Mouse (Mus musculus) right cerebral cortex, postnatal 25 days (tissue): ENCODE data around the gene Prdm16.

Experiments
- DNase-seq: peaks from one replicate; pipeline ENCODE4 v3.0.0; 2022

The Prdm16 gene

GRCm38 (mm10) chr4:154601006-154601405 lies 35.7 kb downstream of the Prdm16 start:
- no peak for DNase-seq

GRCm38 (mm10) chr4:154599977-154600376 lies 36.7 kb downstream of the Prdm16 start:
- DNase-seq: no peak

- DNase-seq: no peak
These were observed 38.3 kb downstream of the Prdm16 start for GRCm38 (mm10) chr4:154598357-154598756.

GRCm38 (mm10) chr4:154596805-154597204 lies 39.9 kb downstream of the Prdm16 start:
- no peak for DNase-seq

- no peak for DNase-seq
These were observed 41.7 kb downstream of the Prdm16 start for GRCm38 (mm10) chr4:154594761-154595556.

- no peak for DNase-seq
These were observed 42.4 kb downstream of the Prdm16 start for GRCm38 (mm10) chr4:154594116-154594760.

- no peak for DNase-seq
These were observed 44.1 kb downstream of the Prdm16 start for GRCm38 (mm10) chr4:154592562-154592961.

- no peak for DNase-seq
These were observed 45.8 kb downstream of the Prdm16 start for GRCm38 (mm10) chr4:154590910-154591309.

- DNase-seq: no peak
These were observed 50.3 kb downstream of the Prdm16 start for GRCm38 (mm10) chr4:154586334-154586733.

GRCm38 (mm10) chr4:154585779-154586178 lies 50.9 kb downstream of the Prdm16 start:
- DNase-seq: no peak

GRCm38 (mm10) chr4:154583712-154584111 lies 53.0 kb downstream of the Prdm16 start:
- DNase-seq: no peak

GRCm38 (mm10) chr4:154582607-154583236 lies 54.0 kb downstream of the Prdm16 start:
- peak; percentile 14 for DNase-seq

GRCm38 (mm10) chr4:154581261-154581886 lies 55.3 kb downstream of the Prdm16 start:
- no peak for DNase-seq

- no peak for DNase-seq
These were observed 62.3 kb downstream of the Prdm16 start for GRCm38 (mm10) chr4:154574208-154574875.

- DNase-seq: no peak
These were observed 66.2 kb downstream of the Prdm16 start for GRCm38 (mm10) chr4:154570451-154570881.

- no peak for DNase-seq
These were observed 66.8 kb downstream of the Prdm16 start for GRCm38 (mm10) chr4:154569845-154570244.

- DNase-seq: no peak
These were observed 67.9 kb downstream of the Prdm16 start for GRCm38 (mm10) chr4:154568798-154569197.

GRCm38 (mm10) chr4:154567942-154568341 lies 68.7 kb downstream of the Prdm16 start:
- no peak for DNase-seq

- no peak for DNase-seq
These were observed 73.5 kb downstream of the Prdm16 start for GRCm38 (mm10) chr4:154563201-154563600.

GRCm38 (mm10) chr4:154558041-154558440 lies 78.6 kb downstream of the Prdm16 start:
- peak; percentile 26 for DNase-seq

- no peak for DNase-seq
These were observed 79.5 kb downstream of the Prdm16 start for GRCm38 (mm10) chr4:154557168-154557567.

GRCm38 (mm10) chr4:154556418-154556817 lies 80.3 kb downstream of the Prdm16 start:
- DNase-seq: no peak

- DNase-seq: peak; percentile 56
These were observed 86.7 kb downstream of the Prdm16 start for GRCm38 (mm10) chr4:154549961-154550393.
